Mouse (Mus musculus) lung, postnatal 0 days (tissue): ENCODE data around the gene Moap1.

Experiments used
- CTCF ChIP-seq: IDR thresholded peaks from 2 replicates; pipeline ENCODE4 v1.5.1; 2016; ENCODE audit warnings: antibody characterized with exemption, mild to moderate bottlenecking
- EP300 ChIP-seq: IDR thresholded peaks from 2 replicates; pipeline ENCODE4 v1.6.1; 2016; ENCODE audit warnings: antibody characterized with exemption, mild to moderate bottlenecking, control low read depth

DNA sequence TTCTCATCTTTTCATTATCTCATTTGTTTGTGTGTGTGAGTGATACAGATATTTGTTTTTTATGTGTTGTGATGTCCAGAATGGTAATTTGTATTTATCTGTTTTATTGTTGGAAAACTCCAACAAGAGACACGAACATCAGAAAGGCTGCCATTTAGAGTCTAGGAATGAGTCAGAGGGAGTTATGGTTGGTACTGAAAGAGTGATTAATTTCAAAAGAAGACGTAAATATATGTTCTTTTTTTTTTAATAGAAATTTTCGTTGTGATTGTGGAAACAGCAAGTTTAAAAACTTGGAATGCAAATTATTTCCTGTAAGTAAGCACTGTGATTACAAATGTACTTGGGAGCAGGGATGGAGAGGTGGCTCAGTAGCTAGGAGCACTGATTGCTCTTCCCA is 18.2 kb upstream of the Moap1 start:
- no peak for TF ChIP-seq CTCF
- TF ChIP-seq EP300: no peak
